Mouse (Mus musculus) forebrain, postnatal 0 days (tissue): Measurements from ENCODE around the gene Ppp6r2. TPM values are rescaled to one million over a fixed set of nuclear protein-coding genes. Genes with fewer than 3 reads are reported as not detected.

ENCODE experiments used
- ATAC-seq: fragments of 200-750 bp; cut with Nextera tagmentation; 2 replicates; pipeline ENCODE4 v1.8.0; 2017; ENCODE audit warnings: mild to moderate bottlenecking, moderate library complexity
- DNase-seq: peaks from one replicate; pipeline ENCODE4 v3.0.0-alpha.2; 2015
- H3K27ac ChIP-seq: fragments of 300-500 bp; sonication (generic); 2 replicates; pipeline ENCODE4 v1.5.1; 2014; ENCODE audit warnings: low read depth, mild to moderate bottlenecking, antibody characterized with exemption, low read length, moderate library complexity, mixed read lengths
- H3K27me3 ChIP-seq: fragments of 300-500 bp; sonication (generic); 2 replicates; pipeline ENCODE4 v1.6.1; 2014; ENCODE audit warnings: mild to moderate bottlenecking, low read length, mixed read lengths; ENCODE audit not compliant: insufficient read depth
- H3K36me3 ChIP-seq: fragments of 300-500 bp; sonication (generic); 2 replicates; pipeline ENCODE4 v1.6.1; 2014; ENCODE audit warnings: mild to moderate bottlenecking, moderate library complexity; ENCODE audit not compliant: insufficient read depth
- H3K4me1 ChIP-seq: fragments of 300-500 bp; sonication (generic); 2 replicates; pipeline ENCODE4 v1.6.1; 2014; ENCODE audit warnings: antibody characterized with exemption; ENCODE audit not compliant: insufficient read depth
- H3K4me2 ChIP-seq: fragments of 300-500 bp; sonication (generic); 2 replicates; pipeline ENCODE4 v1.6.1; 2014; ENCODE audit warnings: low read depth, mild to moderate bottlenecking, moderate library complexity
- H3K4me3 ChIP-seq: fragments of 300-500 bp; sonication (generic); 2 replicates; pipeline ENCODE4 v1.5.1; 2014; ENCODE audit warnings: low read depth, low read length, mixed read lengths
- H3K9ac ChIP-seq: fragments of 300-500 bp; sonication (generic); 2 replicates; pipeline ENCODE4 v1.6.1; 2014; ENCODE audit warnings: mild to moderate bottlenecking
- H3K9me3 ChIP-seq: fragments of 300-500 bp; sonication (generic); 2 replicates; pipeline ENCODE4 v1.6.1; 2016; ENCODE audit warnings: low read length
- CTCF ChIP-seq: sonication (generic); IDR thresholded peaks from 2 replicates; pipeline ENCODE4 v1.5.1; 2016; ENCODE audit warnings: antibody characterized with exemption, control low read depth, low read depth
- WGBS: fragments of 180-500 bp; shearing (Covaris S2); extraction: QIAGEN DNeasy Blood & Tissue Kit; methylation state at CpG from one replicate; pipeline ENCODE4 v1.1.7; 2014; 5-methylcytosine and 5-hydroxymethylcytosine counted together
- polyA plus RNA-seq: library from polyadenylated mRNA; unstranded; fragments of >200 nt; fragmentation: Nextera tagmentation; extraction: Ambion mirVana; gene quantifications from 2 replicates; pipeline ENCODE4 v1.2.1, GENCODE M21; 2015
- total RNA-seq: library from RNA; depleted of rRNA; stranded (reverse); fragments of >200 nt; gene quantifications from 2 replicates; pipeline ENCODE4 v1.2.3, GENCODE M21; 2014

Ppp6r2 gene
- total and polyA plus RNA-seq, 2 experiments from 2014 or later = 77.2 to 296 TPM

- H3K36me3 ChIP-seq = peaks cover 90% of the 10 kb centered on the region
- DNase-seq = peak; percentile 19
- H3K27ac ChIP-seq = no peak overlapping the region
- H3K4me1 ChIP-seq = no peaks in the 10 kb centered on the region
- H3K9me3 ChIP-seq = no peaks in the 10 kb centered on the region
- no peak overlapping the region for H3K4me3 ChIP-seq
- no peak for TF ChIP-seq CTCF
- no peaks in the 10 kb centered on the region for H3K27me3 ChIP-seq
- ATAC-seq = no peak
- H3K4me2 ChIP-seq = no peak overlapping the region
- no peak overlapping the region for H3K9ac ChIP-seq
Observed at GRCm38 (mm10) chr15:89285004-89285403, 73.7 kb downstream of the Ppp6r2 start.

- no peak overlapping the region for H3K4me2 ChIP-seq
- H3K4me3 ChIP-seq = no peak overlapping the region
- no peaks in the 10 kb centered on the region for H3K9me3 ChIP-seq
- TF ChIP-seq CTCF = no peak
- ATAC-seq = no peak
- no peak for DNase-seq
- no peak overlapping the region for H3K9ac ChIP-seq
- H3K27ac ChIP-seq = no peak overlapping the region
- H3K27me3 ChIP-seq = no peaks in the 10 kb centered on the region
- H3K36me3 ChIP-seq = peaks cover 88% of the 10 kb centered on the region
- H3K4me1 ChIP-seq = no peaks in the 10 kb centered on the region
- 96% methylated on average over 5 of the region's 5 CpGs for WGBS
Observed at GRCm38 (mm10) chr15:89285478-89285877, 74.1 kb downstream of the Ppp6r2 start.

- no peak overlapping the region for H3K9ac ChIP-seq
- ATAC-seq = peak; percentile 7; the same call in 1 of the 2 replicates
- WGBS = 71% methylated on average over 7 of the region's 7 CpGs
Observed at GRCm38 (mm10) chr15:89286114-89286513, 74.8 kb downstream of the Ppp6r2 start.

GRCm38 (mm10) chr15:89286582-89286981 is 75.2 kb downstream of the Ppp6r2 start:
- no peaks in the 10 kb centered on the region for H3K9me3 ChIP-seq
- no peak overlapping the region for H3K4me2 ChIP-seq
- ATAC-seq = no peak
- no peak overlapping the region for H3K4me3 ChIP-seq
- H3K27me3 ChIP-seq = no peaks in the 10 kb centered on the region
- 61% methylated on average over 5 of the region's 5 CpGs for WGBS
- no peaks in the 10 kb centered on the region for H3K4me1 ChIP-seq
- no peak overlapping the region for H3K9ac ChIP-seq
- peaks cover 82% of the 10 kb centered on the region for H3K36me3 ChIP-seq
- DNase-seq = no peak
- no peak overlapping the region for H3K27ac ChIP-seq
- TF ChIP-seq CTCF = no peak

More at GRCm38 (mm10) chr15:89286114-89286513, 74.8 kb downstream of the Ppp6r2 start:
- Histone ChIP-seq H3K9me3 (no peaks in the 10 kb centered on the region), H3K27me3 (no peaks in the 10 kb centered on the region), H3K4me3 (no peak overlapping the region), H3K4me1 (no peaks in the 10 kb centered on the region), H3K4me2 (no peak overlapping the region), H3K27ac (no peak overlapping the region), H3K36me3 (peaks cover 83% of the 10 kb centered on the region)
- no peak for DNase-seq
- no peak for TF ChIP-seq CTCF

GRCm38 (mm10) chr15:89288227-89288767 is 76.9 kb downstream of the Ppp6r2 start:
- no peaks in the 10 kb centered on the region for H3K9me3 ChIP-seq
- ATAC-seq = 0 out of 2 replicates have a peak, but pooled peaks have one; percentile 14
- WGBS = 91% methylated on average over 23 of the region's 23 CpGs

GRCm38 (mm10) chr15:89289455-89289854 is 78.1 kb downstream of the Ppp6r2 start:
- H3K9me3 ChIP-seq = no peaks in the 10 kb centered on the region
- H3K4me3 ChIP-seq = no peak overlapping the region
- TF ChIP-seq CTCF = no peak
- no peak overlapping the region for H3K9ac ChIP-seq
- H3K36me3 ChIP-seq = peaks cover 80% of the 10 kb centered on the region
- ATAC-seq = no peak
- no peak overlapping the region for H3K27ac ChIP-seq
- 94% methylated on average over 11 of the region's 11 CpGs for WGBS
- H3K4me1 ChIP-seq = no peaks in the 10 kb centered on the region
- H3K27me3 ChIP-seq = no peaks in the 10 kb centered on the region
- no peak for DNase-seq
- no peak overlapping the region for H3K4me2 ChIP-seq

More at GRCm38 (mm10) chr15:89288227-89288767, 76.9 kb downstream of the Ppp6r2 start:
- TF ChIP-seq CTCF = no peak
- peaks cover 80% of the 10 kb centered on the region for H3K36me3 ChIP-seq
- H3K27me3 ChIP-seq = no peaks in the 10 kb centered on the region
- H3K4me1 ChIP-seq = no peaks in the 10 kb centered on the region
- H3K4me3 ChIP-seq = no peak overlapping the region
- no peak for DNase-seq
- H3K27ac ChIP-seq = no peak overlapping the region
- H3K9ac ChIP-seq = no peak overlapping the region
- H3K4me2 ChIP-seq = no peak overlapping the region

- TF ChIP-seq CTCF = no peak
- Histone ChIP-seq H3K4me2 (no peak overlapping the region), H3K4me1 (no peaks in the 10 kb centered on the region), H3K9me3 (no peaks in the 10 kb centered on the region), H3K27me3 (no peaks in the 10 kb centered on the region), H3K4me3 (no peak overlapping the region), H3K9ac (no peak overlapping the region), H3K27ac (no peak overlapping the region), H3K36me3 (peaks cover 86% of the 10 kb centered on the region)
- WGBS = 95% methylated on average over 3 of the region's 3 CpGs
- ATAC-seq (no peak), DNase-seq (no peak)
Observed at GRCm38 (mm10) chr15:89291521-89291920, 80.2 kb downstream of the Ppp6r2 start.

- ATAC-seq (no peak), DNase-seq (no peak)
- Histone ChIP-seq H3K4me3 (no peak overlapping the region), H3K36me3 (peaks cover 79% of the 10 kb centered on the region), H3K4me1 (no peaks in the 10 kb centered on the region), H3K9me3 (no peaks in the 10 kb centered on the region), H3K9ac (no peak overlapping the region), H3K27me3 (no peaks in the 10 kb centered on the region), H3K27ac (no peak overlapping the region), H3K4me2 (no peak overlapping the region)
- WGBS = 78% methylated on average over 2 of the region's 2 CpGs
- no peak for TF ChIP-seq CTCF
Observed at GRCm38 (mm10) chr15:89292795-89293194, 81.4 kb downstream of the Ppp6r2 start.
